Mouse (Mus musculus) heart, adult 2 months (tissue): ENCODE data around the gene Cmbl. TPM values are rescaled to one million over a fixed set of nuclear protein-coding genes. Genes with fewer than 3 reads are reported as not detected.

Experiments used
- DNase-seq, 2 experiments: peaks; one replicate each; pipeline ENCODE4 v3.0.0; 2021
- H3K27ac ChIP-seq: fragments of 200-600 bp; 2 replicates; pipeline ENCODE4 v1.8.1; 2022
- H3K27me3 ChIP-seq: fragments of 200-500 bp; 2 replicates; pipeline ENCODE4 v1.6.1; 2012; ENCODE audit warnings: mild to moderate bottlenecking, low read length, inconsistent platforms, mixed read lengths; ENCODE audit not compliant: control insufficient read depth, insufficient read depth
- H3K36me3 ChIP-seq: fragments of 200-500 bp; 2 replicates; pipeline ENCODE4 v1.6.1; 2012; ENCODE audit warnings: low read length, inconsistent platforms; ENCODE audit not compliant: control insufficient read depth, insufficient read depth
- H3K4me1 ChIP-seq: fragments of 200-500 bp; 2 replicates; pipeline ENCODE4 v1.6.1; 2011; ENCODE audit warnings: low read length; ENCODE audit not compliant: control insufficient read depth, insufficient read depth
- H3K4me3 ChIP-seq: fragments of 200-600 bp; 2 replicates; pipeline ENCODE4 v1.8.1; 2022
- H3K79me2 ChIP-seq: fragments of 200-500 bp; replicated peaks from 2 replicates; pipeline ENCODE4 v1.6.1; 2012; ENCODE audit warnings: mild to moderate bottlenecking, inconsistent platforms, low read length, moderate library complexity, mixed read lengths; ENCODE audit not compliant: control insufficient read depth, insufficient read depth
- H3K9ac ChIP-seq: fragments of 200-500 bp; 2 replicates; pipeline ENCODE4 v1.6.1; 2012; ENCODE audit warnings: low read depth, mild to moderate bottlenecking, control low read depth, inconsistent platforms, low read length, mixed read lengths
- CTCF ChIP-seq: fragments of 200-600 bp; IDR thresholded peaks from 2 replicates; pipeline ENCODE4 v1.8.1; 2022; ENCODE audit warnings: antibody characterized with exemption, mild to moderate bottlenecking, moderate library complexity
- EP300 ChIP-seq: fragments of 200-500 bp; IDR thresholded peaks from 2 replicates; pipeline ENCODE4 v1.6.1; 2011; ENCODE audit warnings: low read depth, low read length, control low read depth; ENCODE audit not compliant: insufficient read depth
- POLR2A ChIP-seq: fragments of 200-500 bp; IDR thresholded peaks from 2 replicates; pipeline ENCODE4 v1.6.1; 2011; ENCODE audit warnings: mild to moderate bottlenecking, low read depth, low read length, control low read depth; ENCODE audit not compliant: insufficient read depth
- WGBS: fragments of 180-500 bp; shearing (Covaris S2); methylation state at CpG from one replicate; pipeline ENCODE4 v1.1.7; 2018; 5-methylcytosine and 5-hydroxymethylcytosine counted together
- intact Hi-C: fragments of 180-260 bp; cut with DNase I; formaldehyde crosslinking; loops from one replicate; pipeline ENCODE4 v1.15.1; 2025
- polyA plus RNA-seq: library from polyadenylated mRNA; depleted of rRNA; stranded (reverse); fragments of >200 nt; gene quantifications from 2 replicates; pipeline ENCODE4 v1.2.3, GENCODE M21; 2012
- total RNA-seq, 2 experiments: library from RNA; stranded (reverse); gene quantifications; 2 replicates each; pipeline ENCODE4 v1.2.3; 2021

The Cmbl gene
- total and polyA plus RNA-seq, 3 experiments, result 27.1 to 49.6 (median 30.7) TPM

GRCm38 (mm10) chr15:31561390-31561789 lies 3.8 kb upstream of the Cmbl start:
- DNase-seq, result no peak
- Histone ChIP-seq H3K27ac (no peak overlapping the region), H3K4me3 (no peak overlapping the region), H3K36me3 (no peaks in the 10 kb centered on the region), H3K27me3 (no peaks in the 10 kb centered on the region), H3K9ac (no peak overlapping the region), H3K4me1 (no peaks in the 10 kb centered on the region), H3K79me2 (no peaks in the 10 kb centered on the region)
- TF ChIP-seq CTCF, result no peak
- TF ChIP-seq POLR2A, result no peak
- no peak for TF ChIP-seq EP300
- intact Hi-C loops, result no loop called here
- WGBS, result 80% methylated on average over 6 of the region's 6 CpGs

- Histone ChIP-seq H3K4me1 (no peaks in the 10 kb centered on the region), H3K27ac (no peak overlapping the region), H3K9ac (no peak overlapping the region), H3K79me2 (no peaks in the 10 kb centered on the region), H3K4me3 (no peak overlapping the region), H3K36me3 (no peaks in the 10 kb centered on the region), H3K27me3 (no peaks in the 10 kb centered on the region)
- TF ChIP-seq POLR2A, result no peak
- TF ChIP-seq EP300, result no peak
- no peak for TF ChIP-seq CTCF
- whole genome bisulfite sequencing, result 93% methylated on average over 4 of the region's 4 CpGs
- intact Hi-C loops, result no loop called here
- no peak for DNase-seq
These were observed 3.2 kb upstream of the Cmbl start for GRCm38 (mm10) chr15:31561976-31562375.

- H3K27ac ChIP-seq, result no peak overlapping the region
- no peaks in the 10 kb centered on the region for H3K4me1 ChIP-seq
- no peak overlapping the region for H3K9ac ChIP-seq
- intact Hi-C loops, result no loop called here
- H3K36me3 ChIP-seq, result no peaks in the 10 kb centered on the region
- no peak for DNase-seq
- H3K4me3 ChIP-seq, result no peak overlapping the region
- TF ChIP-seq POLR2A (no peak), EP300 (no peak), CTCF (no peak)
- H3K27me3 ChIP-seq, result no peaks in the 10 kb centered on the region
- H3K79me2 ChIP-seq, result no peaks in the 10 kb centered on the region
- 39% methylated on average over 8 of the region's 8 CpGs for WGBS
These were observed 2.3 kb upstream of the Cmbl start for GRCm38 (mm10) chr15:31562847-31563246.

- TF ChIP-seq POLR2A, result no peak
- TF ChIP-seq CTCF, result no peak
- no peak for TF ChIP-seq EP300
- no peaks in the 10 kb centered on the region for H3K79me2 ChIP-seq
- intact Hi-C loops, result no loop called here
- H3K27me3 ChIP-seq, result no peaks in the 10 kb centered on the region
- peaks cover 2% of the 10 kb centered on the region; the same call in 1 of the 2 replicates for H3K4me1 ChIP-seq
- H3K36me3 ChIP-seq, result no peaks in the 10 kb centered on the region
- H3K27ac ChIP-seq, result no peak overlapping the region
- H3K4me3 ChIP-seq, result no peak overlapping the region
- DNase-seq, result no peak
- 60% methylated on average over 19 of the region's 19 CpGs for WGBS
- H3K9ac ChIP-seq, result no peak overlapping the region
These were observed 1.3 kb upstream of the Cmbl start for GRCm38 (mm10) chr15:31563577-31564546.

- no peaks in the 10 kb centered on the region for H3K79me2 ChIP-seq
- H3K27ac ChIP-seq, result no peak overlapping the region
- TF ChIP-seq CTCF, result no peak
- no peak for TF ChIP-seq POLR2A
- no peak for TF ChIP-seq EP300
- intact Hi-C loops, result loop anchor here (5.0 kb wide), 1 partner anchor 33 kb away; the partner anchor contains the start of gene March6
- no peaks in the 10 kb centered on the region for H3K27me3 ChIP-seq
- WGBS, result 49% methylated on average over 1 of the region's 1 CpGs
- DNase-seq, result no peak
- H3K36me3 ChIP-seq, result no peaks in the 10 kb centered on the region
- H3K4me3 ChIP-seq, result no peak overlapping the region
- H3K9ac ChIP-seq, result no peak overlapping the region
- peaks cover 4% of the 10 kb centered on the region for H3K4me1 ChIP-seq
These were observed 597 bp downstream of the Cmbl start for GRCm38 (mm10) chr15:31565786-31566185.

GRCm38 (mm10) chr15:31567431-31567830 lies 2.2 kb downstream of the Cmbl start:
- Histone ChIP-seq H3K79me2 (no peaks in the 10 kb centered on the region), H3K27me3 (no peaks in the 10 kb centered on the region), H3K4me3 (no peak overlapping the region), H3K36me3 (no peaks in the 10 kb centered on the region), H3K27ac (no peak overlapping the region), H3K4me1 (peaks cover 9% of the 10 kb centered on the region), H3K9ac (no peak overlapping the region)
- DNase-seq, result no peak
- WGBS, result 79% methylated on average over 6 of the region's 7 CpGs
- intact Hi-C loops, result loop anchor here (5.0 kb wide), 1 partner anchor 35 kb away; the partner anchor contains the start of gene March6
- TF ChIP-seq POLR2A, result no peak
- TF ChIP-seq EP300, result no peak
- no peak for TF ChIP-seq CTCF
